Mouse (Mus musculus): ENCODE results near the gene Prickle1. TPM values are rescaled to one million over a fixed set of nuclear protein-coding genes. Genes with fewer than 3 reads are reported as not detected.

The Prickle1 gene
- polyA plus RNA-seq (2014; fragmentation: Illumina TruSeq; extraction: RNeasy Lipid Tissue Mini Kit (QIAGEN cat#74804); ENCODE audit: low read depth, low replicate concordance), result 10.0 TPM

GRCm38 (mm10) chr15:93595746-93596145 is at the start of gene Prickle1:
Prickle1 (minus strand) TSS chr15:93595891.

Other genes starting within 250 kb of the Prickle1 start
- gene Zcrb1, start 197.6 kb downstream of the Prickle1 start, polyA plus RNA-seq (2014; fragmentation: Illumina TruSeq; extraction: RNeasy Lipid Tissue Mini Kit (QIAGEN cat#74804); ENCODE audit: low read depth, low replicate concordance), result 107 TPM
- 25.3 TPM for gene Pphln1, start 197.5 kb downstream of the Prickle1 start, polyA plus RNA-seq (2014; fragmentation: Illumina TruSeq; extraction: RNeasy Lipid Tissue Mini Kit (QIAGEN cat#74804); ENCODE audit: low read depth, low replicate concordance)